Mouse (Mus musculus) CH12.LX (cell line): ENCODE data around the gene Dynlt1f. TPM values are rescaled to one million over a fixed set of nuclear protein-coding genes. Genes with fewer than 3 reads are reported as not detected.
"Not testable (repeated sequence)": the region's sequence is repeated elsewhere in the genome, so short reads cannot be mapped to it uniquely, and the experiment has no call there.

ENCODE experiments used
- DNase-seq: peaks from one replicate; pipeline ENCODE4 v3.0.0-alpha.2; 2013; ENCODE audit errors: extremely low read depth
- H3K27ac ChIP-seq: 2 replicates; pipeline ENCODE4 v1.5.1; 2012; ENCODE audit warnings: low read depth, mild to moderate bottlenecking, control low read depth, moderate library complexity; ENCODE audit not compliant: insufficient read depth
- H3K27me3 ChIP-seq: replicated peaks from 2 replicates; pipeline ENCODE3; 2012; ENCODE audit warnings: inconsistent platforms
- H3K36me3 ChIP-seq, 2 experiments: replicated peaks in 1 of 2; 2 replicates each; pipeline versions ENCODE3 to v1.6.1; 2012; ENCODE audit warnings: inconsistent platforms in 1 of 2, low read length in 1 of 2, mild to moderate bottlenecking in 1 of 2, mixed read lengths in 1 of 2, moderate library complexity in 1 of 2; ENCODE audit not compliant: control insufficient read depth in 1 of 2, insufficient read depth in 1 of 2
- H3K4me1 ChIP-seq, 2 experiments: 2 replicates each; pipeline ENCODE4 v1.6.1; 2012; ENCODE audit warnings: inconsistent platforms in 1 of 2, moderate library complexity in 1 of 2; ENCODE audit not compliant: insufficient read depth in 2 of 2, control insufficient read depth in 1 of 2
- H3K4me2 ChIP-seq: 2 replicates; pipeline ENCODE4 v1.6.1; 2012; ENCODE audit warnings: low read depth, mild to moderate bottlenecking, control low read depth; ENCODE audit not compliant: poor library complexity, insufficient read depth, severe bottlenecking
- H3K4me3 ChIP-seq, 3 experiments: fragments of 150-350 bp in 1 of 3; sonication (generic) in 1 of 3; replicated peaks in 1 of 3; 2 replicates each; pipeline versions ENCODE3 to v1.5.1; 2011 to 2012; ENCODE audit warnings: low read depth in 2 of 3, low read length in 2 of 3, mild to moderate bottlenecking in 2 of 3, moderate library complexity in 2 of 3, control low read depth in 1 of 3, improper control_type of control experiment in 1 of 3, inconsistent platforms in 1 of 3, mixed read lengths in 1 of 3; ENCODE audit not compliant: poor library complexity in 1 of 3
- H3K79me2 ChIP-seq: replicated peaks from 2 replicates; pipeline ENCODE4 v1.6.1; 2012; ENCODE audit warnings: mild to moderate bottlenecking, moderate library complexity; ENCODE audit not compliant: control insufficient read depth, poor library complexity, insufficient read depth, severe bottlenecking; ENCODE audit errors: extremely low read depth
- H3K9ac ChIP-seq: 2 replicates; pipeline ENCODE4 v1.6.1; 2012; ENCODE audit warnings: low read depth, mild to moderate bottlenecking, control low read depth, moderate library complexity; ENCODE audit not compliant: insufficient read depth
- H3K9me3 ChIP-seq: replicated peaks from 2 replicates; pipeline ENCODE3; 2012; ENCODE audit warnings: low read length, inconsistent platforms, mixed read lengths
- NRF1 ChIP-seq: IDR thresholded peaks from 2 replicates; pipeline ENCODE4 v1.6.1; 2014; ENCODE audit warnings: low read depth, mild to moderate bottlenecking, inconsistent platforms, low read length, improper control_type of control experiment, moderate library complexity
- POLR2A ChIP-seq: IDR thresholded peaks from 2 replicates; pipeline ENCODE4 v1.6.1; 2011; ENCODE audit warnings: low read depth, mild to moderate bottlenecking, improper control_type of control experiment, low read length
- TBP ChIP-seq: conservative IDR thresholded peaks from 2 replicates; pipeline ENCODE4 v1.6.1; 2011; ENCODE audit warnings: low read depth, low read length, improper control_type of control experiment
- dilution Hi-C: fragments of 300-500 bp; cut with MboI; formaldehyde crosslinking; loops from 2 replicates; pipeline ENCODE4 v1.14.3; 2020; ENCODE audit warnings: low sequenced_read_pairs; ENCODE audit not compliant: extremely low pct_unique_long_range_greater_than_20kb, extremely low pct_ligation_motif_present
- in situ Hi-C: fragments of 300-500 bp; cut with MboI; formaldehyde crosslinking; loops from 3 replicates; pipeline ENCODE4 v1.14.3; 2019; ENCODE audit warnings: low sequenced_read_pairs, low pct_ligation_motif_present, low pct_unique_long_range_greater_than_20kb, mixed read lengths
- polyA plus RNA-seq: library from polyadenylated mRNA; unstranded; fragments of >175 nt; gene quantifications from 2 replicates; pipeline ENCODE4 v1.2.1, GENCODE M21; 2012; ENCODE audit warnings: low read depth; ENCODE audit not compliant: insufficient read length
- total RNA-seq, 2 experiments: library from RNA; depleted of rRNA; stranded (reverse); fragments of 300-350 nt in 1 of 2; fragments of >200 nt in 1 of 2; gene quantifications; 2 replicates each; pipeline ENCODE4 v1.2.3; 2012 to 2014

Gene Dynlt1f
- total RNA-seq (2012; rRNA removed), result 197 and 215 TPM in 2 replicates
- total RNA-seq (2014; rRNA removed), result 332 and 352 TPM in 2 replicates
- polyA plus RNA-seq, result 126 and 165 TPM in 2 replicates

GRCm38 (mm10) chr17:6655567-6656281 is at the start of gene Dynlt1f:
Gene Dynlt1f, minus strand, starts transcription at chr17:6655900.
- dilution Hi-C loops, H3K4me1 ChIP-seq, in situ Hi-C loops, H3K36me3 ChIP-seq, H3K27me3 ChIP-seq, H3K9me3 ChIP-seq, H3K79me2 ChIP-seq: not testable (repeated sequence)
- peak within 1 kb of the TSS; percentile 60; the same call in 1 of the 2 replicates for H3K4me2 ChIP-seq
- DNase-seq, result peak; percentile 47
- TF ChIP-seq POLR2A (0 out of 2 replicates have a peak, but pooled peaks have one; percentile 34), TBP (0 out of 2 replicates have a peak, but pooled peaks have one; percentile 8), NRF1 (peak; percentile 66)
- H3K4me3 ChIP-seq, result peak within 1 kb of the TSS; percentile 56 to 86 (median 72)
- peak within 1 kb of the TSS; percentile 82 for H3K9ac ChIP-seq
- H3K27ac ChIP-seq, result peak within 1 kb of the TSS; percentile 93

- H3K9ac ChIP-seq, DNase-seq, H3K4me2 ChIP-seq, in situ Hi-C loops, H3K4me3 ChIP-seq, dilution Hi-C loops, H3K79me2 ChIP-seq, H3K4me1 ChIP-seq, H3K27ac ChIP-seq, H3K27me3 ChIP-seq, H3K9me3 ChIP-seq: not testable (repeated sequence)
- peaks cover 8 to 37% of the 10 kb centered on the region in 2 experiments for H3K36me3 ChIP-seq
These were observed 47.9 kb upstream of the Dynlt1f start for GRCm38 (mm10) chr17:6703381-6704270.

- H3K27me3 ChIP-seq, H3K79me2 ChIP-seq, dilution Hi-C loops, in situ Hi-C loops, H3K27ac ChIP-seq, H3K9ac ChIP-seq, H3K4me1 ChIP-seq, DNase-seq, H3K4me3 ChIP-seq, H3K4me2 ChIP-seq, H3K9me3 ChIP-seq: not testable (repeated sequence)
- peaks cover 6 to 29% of the 10 kb centered on the region in 2 experiments for H3K36me3 ChIP-seq
These were observed 47.0 kb upstream of the Dynlt1f start for GRCm38 (mm10) chr17:6702625-6703221.

GRCm38 (mm10) chr17:6700077-6700476 is 44.4 kb upstream of the Dynlt1f start:
- DNase-seq, in situ Hi-C loops, H3K4me2 ChIP-seq, H3K4me3 ChIP-seq, H3K27me3 ChIP-seq, dilution Hi-C loops, H3K79me2 ChIP-seq, H3K9ac ChIP-seq, H3K27ac ChIP-seq, H3K9me3 ChIP-seq, H3K4me1 ChIP-seq: not testable (repeated sequence)
- peaks cover 3 to 19% of the 10 kb centered on the region in 2 experiments for H3K36me3 ChIP-seq

- in situ Hi-C loops, H3K4me3 ChIP-seq, H3K27ac ChIP-seq, H3K4me1 ChIP-seq, H3K9me3 ChIP-seq, H3K4me2 ChIP-seq, H3K9ac ChIP-seq, dilution Hi-C loops, H3K27me3 ChIP-seq, DNase-seq, H3K79me2 ChIP-seq: not testable (repeated sequence)
- H3K36me3 ChIP-seq, result peaks cover 3 to 21% of the 10 kb centered on the region in 2 experiments
These were observed 43.8 kb upstream of the Dynlt1f start for GRCm38 (mm10) chr17:6699502-6699901.
